Mouse (Mus musculus) kidney, postnatal 36 days (tissue): ENCODE data around the gene Slc16a5.
A peak's percentile ranks its signal among the peaks of the same experiment; 100 is the strongest.
"Not testable (repeated sequence)": the region's sequence is repeated elsewhere in the genome, so short reads cannot be mapped to it uniquely, and the experiment has no call there.

Source experiments
- DNase-seq, 2 experiments: peaks; one replicate each; pipeline ENCODE4 v3.0.0; 2021 to 2022; ENCODE audit warnings: mixed read lengths in 2 of 2

Gene Slc16a5

DNA sequence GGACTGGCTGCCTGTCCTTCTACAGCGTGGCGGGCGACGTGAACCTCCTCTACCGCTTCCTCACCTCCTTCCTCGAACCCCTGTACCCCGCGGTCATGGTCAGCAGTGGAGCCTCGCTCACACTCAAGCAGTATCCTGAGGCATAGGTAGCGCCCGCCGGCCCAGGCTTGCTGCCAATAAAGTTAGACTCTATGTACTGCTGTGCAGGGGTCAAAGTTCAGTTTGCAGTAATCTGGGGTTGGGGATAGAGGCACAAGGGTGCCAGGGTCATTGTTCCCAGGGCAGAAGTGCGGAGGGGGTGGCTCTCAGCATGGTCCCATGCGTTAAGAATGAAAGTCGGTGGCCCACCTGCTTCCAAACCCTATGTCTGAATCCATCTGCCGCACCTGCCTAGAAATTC is 14.2 kb upstream of the Slc16a5 start:
- peak; percentile 86 for DNase-seq

DNA sequence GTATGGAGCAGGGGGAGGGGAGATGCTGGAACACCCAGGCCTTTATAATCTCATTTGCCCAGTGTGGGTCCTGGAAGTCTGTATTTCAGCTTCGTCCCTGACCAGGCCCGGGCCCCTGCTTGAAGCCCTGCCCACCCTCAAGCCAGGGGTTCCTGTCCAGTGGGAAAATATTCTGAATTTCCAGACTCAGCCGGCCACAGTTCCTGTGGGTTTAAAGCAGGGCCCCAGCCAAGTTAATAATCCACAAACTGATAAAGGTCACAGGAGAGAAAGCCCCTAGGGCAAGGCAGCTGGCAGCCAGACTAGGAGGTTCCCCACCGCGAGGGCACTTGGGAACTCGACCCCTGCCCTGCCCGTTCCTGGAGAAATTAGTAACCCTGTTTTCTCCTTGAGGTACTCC is 13.3 kb upstream of the Slc16a5 start:
- peak; percentile 82 to 93 for DNase-seq

DNA sequence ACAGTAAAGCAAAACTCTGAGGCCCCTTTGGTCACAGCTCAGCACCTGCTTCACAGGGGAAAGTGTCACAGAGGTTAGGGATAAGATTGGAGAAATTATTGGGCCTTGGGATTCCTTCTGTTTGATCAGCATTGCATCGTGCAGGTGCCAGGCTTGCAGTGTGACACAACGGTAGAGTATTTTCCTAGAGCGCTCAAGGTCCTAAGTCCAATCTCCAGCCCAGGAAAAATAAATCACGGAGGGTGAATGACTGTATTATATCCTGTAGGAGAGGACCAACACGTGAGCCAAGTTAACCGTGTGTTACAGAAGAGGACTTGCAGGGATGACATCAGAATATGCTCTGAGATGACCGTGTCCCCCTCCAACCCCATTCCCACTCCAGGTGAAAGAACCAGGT is 12.1 kb upstream of the Slc16a5 start:
- peak; percentile 61 to 74 for DNase-seq

DNA sequence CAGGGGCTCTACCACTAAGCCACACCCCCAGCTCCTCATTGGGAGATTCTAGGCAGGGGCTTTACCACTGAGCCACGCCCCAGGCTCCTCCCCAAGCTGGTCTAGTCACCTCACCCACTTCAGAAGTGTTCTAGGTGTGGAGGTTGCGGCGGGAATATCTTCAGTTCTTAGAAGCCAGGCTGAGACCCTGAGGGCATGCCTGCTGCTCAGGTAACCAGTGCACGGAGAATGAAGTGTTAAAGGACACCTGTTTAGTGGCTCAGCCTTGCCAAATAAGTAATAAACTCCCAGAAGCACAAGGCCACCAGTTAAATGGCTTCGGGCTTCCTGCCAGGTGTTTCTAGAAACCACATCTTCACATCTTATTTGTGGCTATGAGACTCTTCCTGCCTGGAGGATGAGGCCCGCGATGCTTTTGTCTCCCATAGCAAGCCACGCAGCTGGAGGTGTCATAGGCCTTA is 10.5 kb upstream of the Slc16a5 start:
- DNase-seq = peak in 1 of 2 experiments; percentile 43

DNA sequence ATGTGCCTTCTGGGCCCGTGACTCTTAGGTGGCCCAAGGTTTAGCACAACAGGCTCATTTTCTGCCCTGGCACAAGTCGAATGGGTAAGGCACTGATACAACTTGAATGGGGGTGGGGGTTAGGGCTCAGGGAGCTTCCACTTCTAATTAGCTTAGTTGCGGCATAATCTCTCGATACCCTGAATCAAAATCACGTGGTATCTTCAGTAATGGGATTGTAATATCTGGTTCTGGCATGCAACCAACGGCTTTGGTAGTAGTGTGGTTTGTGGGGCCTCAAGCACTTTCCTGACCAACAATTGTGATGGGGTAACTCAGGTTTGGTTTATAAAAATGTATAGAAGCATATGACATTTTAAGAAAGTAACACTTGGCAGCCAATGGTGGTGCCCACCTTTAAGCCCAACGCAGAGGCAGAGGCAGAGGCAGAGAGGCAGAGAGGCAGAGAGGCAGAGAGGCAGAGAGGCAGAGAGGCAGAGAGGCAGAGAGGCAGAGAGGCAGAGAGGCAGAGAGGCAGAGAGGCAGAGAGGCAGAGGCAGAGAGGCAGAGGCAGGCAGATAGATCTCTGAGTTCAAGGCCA is 9.9 kb upstream of the Slc16a5 start:
- no peak for DNase-seq

DNA sequence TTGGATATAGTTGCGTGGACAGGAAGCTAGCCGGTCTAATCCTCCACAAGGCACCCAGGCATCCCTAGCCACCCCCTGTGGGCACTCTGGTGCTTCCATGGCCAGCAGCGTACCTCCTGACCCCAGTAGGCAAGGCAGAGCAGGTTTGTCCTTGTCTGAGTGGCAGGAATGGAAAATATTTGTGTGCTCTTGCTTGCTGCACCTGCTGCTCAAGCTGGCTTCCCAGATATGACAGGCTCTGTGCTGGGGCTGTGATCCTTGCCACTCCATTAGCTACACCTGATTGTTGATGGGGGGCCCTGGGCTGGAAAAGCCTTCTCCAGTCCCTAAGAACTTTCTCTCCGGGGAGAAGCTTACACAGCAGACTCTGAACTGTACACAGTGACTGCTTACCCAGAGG is 9.0 kb upstream of the Slc16a5 start:
- DNase-seq = no peak

DNA sequence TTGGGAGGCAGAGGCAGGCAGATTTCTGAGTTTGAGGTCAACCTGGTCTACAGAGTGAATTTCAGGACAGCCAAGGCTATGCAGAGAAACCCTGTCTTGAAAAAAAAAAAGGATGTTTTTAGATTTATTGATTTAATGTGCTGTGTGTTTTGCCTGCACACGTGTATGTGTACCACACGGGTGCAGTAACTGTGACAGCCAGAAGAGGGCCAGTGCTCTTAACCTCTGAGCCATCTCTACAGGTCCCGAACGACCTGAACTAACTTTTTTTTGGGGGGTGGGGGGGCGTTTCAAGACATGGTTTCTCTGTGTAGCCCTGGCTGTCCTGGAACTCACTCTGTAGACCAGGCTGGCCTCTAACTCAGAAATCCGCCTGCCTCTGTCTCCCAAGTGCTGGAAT is 7.5 kb upstream of the Slc16a5 start:
- not testable (repeated sequence) for DNase-seq

DNA sequence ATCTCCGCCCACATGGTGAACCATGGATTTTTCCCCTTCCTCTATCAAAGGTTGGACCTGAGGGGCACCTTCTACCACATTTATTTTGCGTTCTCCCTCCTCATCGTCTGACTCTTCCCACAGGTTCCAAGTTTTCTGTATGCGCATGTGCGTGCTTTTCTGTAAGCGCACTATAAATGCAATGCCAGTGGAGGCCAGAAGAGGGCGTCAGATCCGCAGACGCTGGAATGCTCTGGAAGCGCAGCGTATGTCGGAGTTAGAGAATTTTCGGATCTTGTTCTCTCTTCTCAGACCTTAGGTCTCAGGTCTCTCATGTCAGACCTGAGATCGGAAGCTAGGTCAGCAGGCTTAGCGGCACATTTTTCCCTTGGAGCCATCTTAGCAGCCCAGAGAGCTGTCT is 6.7 kb upstream of the Slc16a5 start:
- DNase-seq = no peak

DNA sequence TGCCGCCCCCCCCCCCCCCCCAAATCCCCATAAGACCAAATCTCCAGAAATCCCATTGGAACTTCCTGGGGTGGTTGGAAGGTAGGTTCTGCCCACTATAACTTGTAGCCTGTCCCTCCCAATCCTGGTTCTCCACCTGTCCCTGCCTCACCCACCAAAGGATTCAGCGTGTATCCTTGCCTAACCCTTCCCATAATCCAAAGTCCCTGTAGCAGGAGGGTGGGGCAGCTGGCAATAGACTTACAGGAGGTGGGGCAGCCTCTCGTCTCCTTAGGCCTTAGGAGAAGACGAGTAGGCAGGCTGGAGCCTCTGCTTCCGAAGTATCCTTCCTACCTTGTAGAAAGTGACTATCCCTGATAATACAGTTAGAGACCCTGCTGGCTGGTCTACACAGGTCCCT is 6.1 kb upstream of the Slc16a5 start:
- DNase-seq = no peak

DNA sequence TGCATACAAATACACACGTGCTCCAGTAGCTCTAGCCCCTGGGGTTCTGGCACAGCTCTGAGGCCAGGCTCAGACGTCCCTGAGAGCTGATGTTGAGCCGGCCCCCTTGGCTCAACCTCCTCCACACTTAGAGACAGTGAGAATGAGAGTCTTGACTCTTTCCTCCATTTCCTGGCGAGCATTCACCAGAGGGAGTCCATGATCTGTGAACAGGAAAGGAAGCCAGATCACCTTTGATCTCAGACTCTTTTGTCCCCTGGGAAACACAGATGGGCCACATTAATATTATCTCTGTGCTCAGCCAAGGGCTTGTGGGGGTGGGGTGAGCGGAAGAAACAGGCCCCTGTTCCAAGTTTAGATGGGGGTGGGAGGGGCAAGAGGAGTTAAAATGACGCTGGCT is 4.9 kb upstream of the Slc16a5 start:
- DNase-seq = peak; percentile 53 to 74

DNA sequence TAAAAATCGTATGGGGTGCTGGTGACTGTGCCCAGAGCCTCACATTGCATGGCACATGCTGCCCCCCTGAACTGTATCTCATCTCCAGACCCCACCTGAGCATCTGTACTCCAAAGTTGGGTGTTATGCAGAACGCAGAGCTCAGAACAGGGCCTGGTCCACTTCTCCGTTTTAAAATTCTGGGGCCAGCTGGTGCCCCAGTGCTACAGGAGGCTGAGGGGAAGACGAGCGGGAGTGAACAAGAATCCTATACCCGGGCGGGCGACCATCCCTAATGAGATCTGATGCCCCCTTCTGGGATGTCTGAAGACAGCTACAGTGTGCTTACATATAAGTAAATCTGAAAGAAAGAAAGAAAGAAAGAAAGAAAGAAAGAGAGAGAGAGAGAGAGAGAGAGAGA is 1.3 kb upstream of the Slc16a5 start:
- DNase-seq = no peak

DNA sequence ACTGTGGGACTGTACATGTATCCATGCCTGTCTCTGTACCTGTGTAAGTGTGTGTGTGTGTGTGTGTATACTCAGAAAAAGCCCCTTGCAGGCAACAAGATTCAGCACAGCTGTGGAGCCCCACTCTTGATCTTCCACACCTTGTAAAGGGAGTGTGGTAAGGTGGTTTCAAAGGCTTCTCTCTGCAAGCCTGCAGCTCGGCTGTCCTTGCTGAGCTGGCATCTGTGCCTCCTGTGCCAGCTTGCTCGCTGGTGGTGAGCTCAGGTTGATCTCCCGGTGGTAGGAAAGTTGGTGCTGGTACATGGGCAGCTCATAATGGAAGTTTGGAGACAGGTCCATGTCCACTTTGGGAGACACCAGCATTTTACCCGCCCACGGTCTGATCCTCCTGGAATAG is 430 bp upstream of the Slc16a5 start:
- no peak for DNase-seq

DNA sequence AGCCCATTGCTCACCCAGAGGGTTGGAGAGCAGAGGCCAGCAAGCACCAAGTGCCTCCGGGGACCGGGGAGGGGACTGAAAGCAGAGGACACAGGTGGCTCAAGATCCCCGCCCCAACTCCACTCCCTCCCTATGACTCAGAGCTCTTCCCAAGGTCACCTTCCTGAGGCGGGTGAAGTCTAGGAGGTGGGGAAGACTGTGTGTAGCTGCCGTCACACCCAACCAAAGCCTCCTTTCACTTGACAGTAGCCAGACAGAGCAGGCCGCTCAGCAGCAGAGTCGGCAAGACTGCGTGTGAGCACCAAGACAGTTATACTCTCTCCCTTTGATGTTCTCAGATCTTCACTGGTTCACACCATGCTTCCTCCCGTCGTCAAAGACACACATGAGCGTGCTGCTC is 1.1 kb downstream of the Slc16a5 start:
- peak; percentile 53 to 65 for DNase-seq

DNA sequence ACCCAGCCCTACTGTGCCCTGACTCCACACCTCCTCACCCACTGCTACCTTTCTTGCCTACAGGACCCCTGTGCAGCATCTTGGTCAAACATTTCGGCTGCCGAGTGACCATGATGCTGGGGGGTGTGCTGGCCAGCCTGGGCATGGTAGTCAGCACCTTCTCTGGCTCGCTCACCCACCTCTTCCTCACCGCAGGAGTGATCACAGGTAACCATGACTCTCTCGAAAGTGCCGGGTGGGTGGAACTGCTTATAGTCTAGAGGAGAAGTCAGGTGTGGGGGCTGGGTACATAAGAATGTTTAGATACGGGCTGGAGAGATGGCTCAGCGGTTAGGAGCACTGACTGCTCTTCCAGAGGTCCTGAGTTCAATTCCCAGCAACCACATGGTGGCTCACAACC is 2.6 kb downstream of the Slc16a5 start:
- DNase-seq = no peak

DNA sequence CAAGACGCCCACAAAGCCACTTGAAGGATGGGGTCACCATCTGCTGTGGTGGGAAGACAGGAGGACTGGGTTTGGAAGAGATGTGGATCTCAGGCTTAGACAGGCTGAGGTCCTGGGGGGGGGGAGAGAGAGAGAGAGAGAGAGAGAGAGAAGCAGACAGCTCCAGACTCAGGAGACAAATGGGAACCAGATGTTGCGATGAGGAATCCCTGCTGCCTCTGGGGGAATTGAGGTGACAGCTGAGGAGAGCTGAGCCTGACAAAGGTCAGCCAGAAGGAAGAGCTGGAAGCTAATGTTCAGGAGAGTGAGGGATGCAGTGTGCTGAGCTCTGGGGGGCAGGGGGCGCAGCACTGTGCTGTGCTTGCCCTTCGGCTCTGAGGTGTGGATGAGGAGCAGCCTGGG is 4.9 kb downstream of the Slc16a5 start:
- DNase-seq = no peak

DNA sequence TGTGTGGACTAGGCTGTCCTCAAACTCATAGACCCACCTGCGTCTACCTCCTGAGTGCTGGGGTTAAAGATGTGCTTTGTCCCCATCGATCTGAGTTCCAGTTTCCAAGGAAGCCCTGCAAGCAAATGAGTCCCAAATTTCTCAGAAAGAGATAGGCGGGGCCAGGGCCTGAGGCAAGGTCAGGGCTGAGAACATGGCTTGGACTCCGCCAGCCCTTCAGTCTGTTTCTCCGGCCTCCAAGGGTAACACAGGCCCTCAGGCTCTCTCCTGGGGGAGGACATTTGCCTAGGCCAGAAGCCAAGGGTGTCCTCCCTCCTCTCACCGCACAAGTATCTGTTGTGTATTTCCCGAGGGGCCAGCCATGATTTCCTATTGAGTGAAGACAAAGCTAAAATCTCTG is 9.9 kb downstream of the Slc16a5 start:
- no peak for DNase-seq

DNA sequence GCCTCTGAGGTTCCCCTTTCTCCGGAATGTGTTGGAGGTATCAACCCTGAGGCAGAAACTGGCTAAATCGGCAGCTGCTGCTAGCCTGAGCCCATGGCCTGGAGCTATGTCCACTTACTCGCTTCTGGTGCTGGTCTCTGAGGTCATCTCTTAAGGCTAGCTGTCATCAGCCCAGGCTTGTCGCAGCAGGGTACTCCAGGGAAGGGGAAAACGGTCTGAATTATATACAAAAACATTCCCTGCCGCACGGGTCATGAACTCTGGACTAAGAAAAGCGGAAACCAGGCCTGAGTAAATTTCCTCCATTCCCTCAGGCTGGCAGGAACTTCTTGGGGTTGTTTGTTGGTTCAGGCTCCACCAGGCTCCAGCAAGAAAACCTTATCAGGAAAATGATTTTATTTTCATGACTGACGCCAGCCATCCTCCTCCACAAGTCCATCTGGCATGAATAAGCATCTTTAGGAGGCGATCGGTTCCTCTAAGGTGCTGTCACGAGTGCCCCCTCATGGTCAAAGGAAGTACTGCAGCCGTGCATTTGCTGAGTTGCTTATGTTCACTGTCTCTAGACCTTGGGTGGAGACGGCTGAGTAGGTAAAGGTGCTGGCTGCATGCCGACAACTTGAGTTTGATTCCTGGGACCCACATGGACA is 11.5 kb downstream of the Slc16a5 start:
- peak; percentile 94 to 97 for DNase-seq

DNA sequence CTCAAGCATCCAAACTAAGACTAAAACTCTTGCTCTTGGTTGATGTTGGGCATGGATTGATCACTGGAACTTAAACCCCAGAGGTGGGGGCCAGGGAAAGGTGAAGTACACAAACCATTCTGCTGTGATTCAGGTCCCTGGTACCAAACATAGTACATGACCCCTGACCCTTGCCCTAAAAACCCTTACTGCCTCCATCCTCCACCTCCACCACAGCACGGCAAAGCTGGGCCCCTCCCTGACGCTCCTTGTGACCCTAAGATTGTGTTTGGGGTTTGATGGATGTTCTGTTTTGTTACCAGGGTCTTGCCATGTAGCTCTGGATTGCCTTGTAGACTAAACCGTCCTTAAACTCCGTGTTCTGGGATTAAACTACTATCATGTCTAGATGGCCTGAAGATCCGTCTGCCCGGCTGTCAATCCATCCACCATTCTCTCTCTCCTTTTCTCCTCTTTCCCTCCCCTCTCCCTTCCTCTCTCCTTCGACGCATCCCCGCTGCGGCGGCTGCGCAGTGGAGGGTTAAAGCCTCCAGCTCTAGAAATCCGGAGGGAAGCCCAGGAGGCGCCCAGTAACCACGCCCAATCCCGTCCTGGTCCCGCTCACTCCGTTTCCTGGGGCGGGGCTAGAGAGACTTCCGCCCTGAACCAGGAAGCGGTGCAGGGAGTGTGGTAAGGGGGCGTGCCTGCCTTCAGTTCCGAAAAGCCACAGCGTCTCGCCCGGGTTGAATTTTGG is 12.9 kb downstream of the Slc16a5 start, which contains the start of gene Armc7:
Gene Armc7 (plus strand): TSS at position 643 of the 733 bp plus-strand sequence.
- DNase-seq = peak; percentile 96 to 97

DNA sequence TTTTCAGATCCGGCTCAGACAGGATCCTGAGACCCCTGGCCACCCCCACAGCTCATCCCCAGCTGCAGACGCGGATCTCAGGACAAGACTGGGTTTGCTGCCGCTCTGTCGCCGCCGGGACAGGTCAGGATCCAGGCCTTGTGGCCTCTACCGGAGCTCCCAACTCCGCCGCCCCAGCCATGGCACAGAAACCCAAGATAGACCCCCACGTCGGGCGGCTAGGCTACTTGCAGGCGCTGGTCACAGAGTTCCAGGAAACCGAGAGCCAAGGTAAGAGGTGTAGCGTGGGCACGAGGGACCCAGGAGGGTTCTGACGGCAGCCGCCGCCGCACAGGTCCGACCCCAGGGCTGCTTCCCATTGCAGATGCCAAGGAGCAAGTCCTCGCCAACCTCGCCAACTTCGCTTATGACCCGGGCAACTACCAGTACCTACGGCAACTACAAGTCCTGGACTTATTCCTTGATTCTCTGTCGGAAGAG is 13.5 kb downstream of the Slc16a5 start:
- no peak for DNase-seq

DNA sequence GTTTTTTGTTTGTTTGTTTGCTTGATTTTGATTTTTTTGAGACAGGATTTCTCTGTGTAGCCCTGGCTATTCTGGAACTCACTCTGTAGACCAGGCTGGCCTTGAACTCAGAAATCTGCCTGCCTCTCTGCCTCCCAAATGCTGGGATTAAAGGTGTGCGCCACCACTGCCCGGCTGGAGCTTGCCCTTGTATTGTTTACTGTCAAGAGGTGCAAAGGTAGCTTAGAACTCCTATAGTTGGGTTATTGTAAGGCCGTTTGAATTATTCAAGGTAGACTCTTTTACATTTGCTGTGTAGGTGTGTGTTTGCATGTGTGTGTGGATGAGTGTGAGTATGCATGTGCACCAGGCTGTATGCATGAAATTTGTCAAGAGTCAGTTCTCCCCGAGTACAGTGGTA is 14.4 kb downstream of the Slc16a5 start:
- not testable (repeated sequence) for DNase-seq

DNA sequence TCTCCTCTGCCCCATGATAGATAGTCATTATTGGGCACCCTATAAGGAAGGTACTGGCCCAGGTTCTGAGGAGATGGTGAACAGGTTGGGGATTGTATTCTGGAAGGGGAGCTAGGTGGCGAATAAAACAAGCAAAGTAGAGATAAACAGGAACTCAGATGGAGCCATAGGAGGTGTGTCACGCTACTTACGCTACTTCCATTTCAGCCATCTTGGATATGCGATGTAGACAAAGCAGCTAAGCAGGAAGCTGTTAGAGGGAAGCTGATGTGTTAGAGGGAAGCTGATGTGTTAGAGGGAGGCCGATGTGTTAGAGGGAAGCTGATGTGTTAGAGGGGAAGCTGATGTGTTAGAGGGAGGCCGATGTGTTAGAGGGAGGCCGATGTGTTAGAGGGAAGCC is 15.1 kb downstream of the Slc16a5 start:
- not testable (repeated sequence) for DNase-seq

DNA sequence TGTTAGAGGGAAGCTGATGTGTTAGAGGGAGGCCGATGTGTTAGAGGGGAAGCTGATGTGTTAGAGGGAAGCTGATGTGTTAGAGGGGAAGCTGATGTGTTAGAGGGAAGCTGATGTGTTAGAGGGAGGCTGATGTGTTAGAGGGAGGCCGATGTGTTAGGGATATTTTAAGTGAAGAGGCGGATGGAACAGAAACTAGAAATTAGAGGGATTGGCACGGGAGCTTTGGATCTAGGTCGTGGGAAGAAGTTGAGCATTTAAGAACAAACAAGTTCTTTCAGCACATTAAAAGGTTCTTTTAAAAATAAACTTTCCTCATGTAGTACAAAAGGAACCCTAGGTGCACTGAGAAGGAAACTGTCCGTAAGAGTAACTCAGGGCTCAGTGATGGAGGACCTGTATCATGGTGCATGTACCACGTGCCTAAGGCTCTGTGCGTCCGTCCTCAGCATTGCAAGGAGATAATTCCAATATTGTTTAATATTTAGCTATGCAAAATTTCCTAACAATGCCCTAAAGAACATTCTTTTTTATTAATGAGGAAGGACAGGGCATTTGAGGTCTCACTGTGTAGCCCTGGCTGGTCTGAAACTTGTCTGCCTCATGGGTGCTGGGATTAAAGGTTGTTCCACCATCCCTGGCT is 16.1 kb downstream of the Slc16a5 start:
- DNase-seq = no peak

DNA sequence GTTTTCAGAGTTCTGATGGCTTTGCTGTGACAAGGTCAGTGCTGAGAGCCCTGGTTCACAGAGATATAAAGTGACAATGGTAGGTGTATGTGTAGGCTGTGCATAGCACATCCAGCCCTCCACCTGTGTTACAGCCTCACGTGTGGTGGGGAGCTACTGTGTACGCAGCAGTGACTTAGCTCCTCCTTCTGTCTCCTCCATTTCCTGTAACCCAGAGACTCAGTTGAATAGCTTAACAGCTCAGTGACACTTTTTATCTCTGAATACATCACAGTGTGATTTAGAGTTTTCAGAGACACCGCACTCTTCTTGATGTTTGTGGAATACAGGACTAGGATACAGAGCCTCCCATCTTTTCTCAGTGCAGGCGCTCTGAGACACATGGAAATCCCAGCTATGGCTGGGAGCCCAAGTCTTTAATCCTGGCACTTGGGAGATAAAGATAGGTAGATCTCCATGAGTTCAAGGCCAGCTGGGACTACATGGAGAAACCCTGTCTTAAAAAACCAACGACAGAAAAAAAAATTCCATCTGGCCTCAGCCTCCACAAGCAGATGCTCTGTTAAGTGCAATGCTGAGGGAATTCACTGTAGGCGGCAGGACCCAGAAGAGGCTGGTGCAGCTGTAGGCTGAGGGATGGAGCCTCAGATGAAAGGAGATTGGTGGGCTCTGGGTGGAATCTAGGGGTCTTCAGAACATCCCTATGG is 19.4 kb downstream of the Slc16a5 start:
- no peak for DNase-seq
